Mouse (Mus musculus): ENCODE measurements around the gene Aup1.

DNA sequence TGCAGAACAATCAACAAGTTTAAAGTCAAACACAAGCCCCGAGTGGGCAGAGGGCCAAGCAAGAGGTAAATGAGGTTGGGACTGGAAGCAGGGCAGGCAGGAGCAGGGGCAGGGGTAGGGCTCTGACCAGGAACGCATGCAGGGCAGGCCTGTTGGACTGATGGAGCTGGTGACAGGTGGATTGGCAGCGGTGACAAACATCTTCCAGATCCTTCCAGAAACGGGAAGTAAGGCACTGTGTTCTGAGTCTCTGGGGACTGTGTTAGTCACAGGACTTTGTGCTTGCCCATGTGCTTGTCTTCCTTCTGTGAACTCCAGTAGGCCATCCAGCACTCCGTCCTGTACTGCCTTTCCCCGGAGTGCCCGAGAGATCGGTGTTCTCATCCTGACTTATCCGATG is 9.6 kb upstream of the Aup1 start:
- TF ChIP-seq GATA1 (IDR thresholded peaks at IDR 0.05; ENCODE audit: borderline replicate concordance, low read length) (no peak), FLI1 (IDR thresholded peaks at IDR 0.05; ENCODE audit: low read length) (no peak)

Data from megakaryocyte, embryonic 14.5 days (primary cell).